Mouse (Mus musculus): ENCODE results near the gene Trak2. TPM values are rescaled to one million over a fixed set of nuclear protein-coding genes. Genes with fewer than 3 reads are reported as not detected.

Gene Trak2
- total and polyA plus RNA-seq, 2 experiments from 2014 or later = 15.7 to 44.7 TPM

Other genes with a start within 250 kb of the Trak2 start
- 2.8 and 3.0 TPM in 2 replicates for gene Casp8, start 178.1 kb downstream of the Trak2 start, total RNA-seq (2014; rRNA removed)
- gene Casp8, start 178.1 kb downstream of the Trak2 start, polyA plus RNA-seq (2015; fragmentation: Nextera tagmentation; extraction: Ambion mirVana) = 5.0 and 5.4 TPM in 2 replicates
- 33.0 and 42.9 TPM in 2 replicates for gene Stradb, start 92 bp upstream of the Trak2 start, total RNA-seq (2014; rRNA removed)
- gene Stradb, start 92 bp upstream of the Trak2 start, polyA plus RNA-seq (2015; fragmentation: Nextera tagmentation; extraction: Ambion mirVana) = 85.6 and 95.5 TPM in 2 replicates
- not detected in 2 replicates for gene C2cd6, start 121.5 kb upstream of the Trak2 start, total RNA-seq (2014; rRNA removed)
- not detected in 2 replicates for gene C2cd6, start 121.5 kb upstream of the Trak2 start, polyA plus RNA-seq (2015; fragmentation: Nextera tagmentation; extraction: Ambion mirVana)
- gene Tmem237, start 147.0 kb upstream of the Trak2 start, total RNA-seq (2014; rRNA removed) = 26.1 and 27.3 TPM in 2 replicates
- gene Tmem237, start 147.0 kb upstream of the Trak2 start, polyA plus RNA-seq (2015; fragmentation: Nextera tagmentation; extraction: Ambion mirVana) = 55.8 and 56.3 TPM in 2 replicates
- gene Mpp4, start 190.0 kb upstream of the Trak2 start, total RNA-seq (2014; rRNA removed) = 1.4 and 2.8 TPM in 2 replicates
- 0.43 and 0.45 TPM in 2 replicates for gene Mpp4, start 190.0 kb upstream of the Trak2 start, polyA plus RNA-seq (2015; fragmentation: Nextera tagmentation; extraction: Ambion mirVana)